Mouse (Mus musculus): ENCODE measurements at regions not wholly inside any gene's neighbourhood (a gene's known extent, or its start where the extent isn't known, plus 50 kb on each side); places are given as distances from the start of the nearest gene placed in this dataset. TPM values are rescaled to one million over a fixed set of nuclear protein-coding genes. Genes with fewer than 3 reads are reported as not detected.

Small RNA genes lying in the stretch of these regions (microRNA-seq; reads per million reads assigned to microRNA genes)
- not detected for gene Gm27392

Data from left cerebral cortex, postnatal 36 days (tissue).